Mouse (Mus musculus) stomach, postnatal 0 days (tissue): ENCODE measurements at regions not wholly inside any gene's neighbourhood (a gene's known extent, or its start where the extent isn't known, plus 50 kb on each side); places are given as distances from the start of the nearest gene placed in this dataset.

Experiments
- ATAC-seq: fragments of 200-750 bp; cut with Nextera tagmentation; 2 replicates; pipeline ENCODE4 v1.8.0; 2017; ENCODE audit not compliant: low FRiP score, low TSS enrichment
- DNase-seq: peaks from one replicate; pipeline ENCODE4 v3.0.0-alpha.2; 2016; ENCODE audit warnings: low spot score
- H3K27ac ChIP-seq: fragments of 300-500 bp; sonication (generic); replicated peaks from 2 replicates; pipeline ENCODE4 v1.5.1; 2014; ENCODE audit warnings: mild to moderate bottlenecking, control low read depth
- H3K27me3 ChIP-seq: fragments of 300-500 bp; sonication (generic); 2 replicates; pipeline ENCODE4 v1.6.1; 2014; ENCODE audit warnings: low read length; ENCODE audit not compliant: control insufficient read depth, insufficient read depth
- H3K36me3 ChIP-seq: fragments of 300-500 bp; sonication (generic); 2 replicates; pipeline ENCODE4 v1.6.1; 2014; ENCODE audit warnings: low read length, mixed read lengths; ENCODE audit not compliant: control insufficient read depth, insufficient read depth
- H3K4me1 ChIP-seq: fragments of 300-500 bp; sonication (generic); replicated peaks from 2 replicates; pipeline ENCODE4 v1.6.1; 2014; ENCODE audit warnings: antibody characterized with exemption; ENCODE audit not compliant: control insufficient read depth, insufficient read depth
- H3K4me2 ChIP-seq: fragments of 300-500 bp; sonication (generic); replicated peaks from 2 replicates; pipeline ENCODE4 v1.6.1; 2014; ENCODE audit warnings: low read depth, mild to moderate bottlenecking, control low read depth, moderate library complexity
- H3K4me3 ChIP-seq: fragments of 300-500 bp; sonication (generic); 2 replicates; pipeline ENCODE4 v1.5.1; 2014; ENCODE audit warnings: low read depth, low read length, control low read depth
- H3K9ac ChIP-seq: fragments of 300-500 bp; sonication (generic); 2 replicates; pipeline ENCODE4 v1.6.1; 2014; ENCODE audit warnings: mild to moderate bottlenecking, low read length, control low read depth, mixed read lengths
- H3K9me3 ChIP-seq: fragments of 300-500 bp; sonication (generic); 2 replicates; pipeline ENCODE4 v1.6.1; 2016; ENCODE audit warnings: low read length; ENCODE audit not compliant: control insufficient read depth
- CTCF ChIP-seq: IDR thresholded peaks from 2 replicates; pipeline ENCODE4 v1.5.1; 2016; ENCODE audit warnings: antibody characterized with exemption, low read depth, mild to moderate bottlenecking, moderate library complexity
- EP300 ChIP-seq: optimal IDR thresholded peaks from 2 replicates; pipeline ENCODE3; 2016; ENCODE audit warnings: antibody characterized with exemption
- WGBS: fragments of 180-500 bp; shearing (Covaris S2); extraction: QIAGEN DNeasy Blood & Tissue Kit; methylation state at CpG from one replicate; pipeline ENCODE4 v1.1.7; 2014; 5-methylcytosine and 5-hydroxymethylcytosine counted together

DNA sequence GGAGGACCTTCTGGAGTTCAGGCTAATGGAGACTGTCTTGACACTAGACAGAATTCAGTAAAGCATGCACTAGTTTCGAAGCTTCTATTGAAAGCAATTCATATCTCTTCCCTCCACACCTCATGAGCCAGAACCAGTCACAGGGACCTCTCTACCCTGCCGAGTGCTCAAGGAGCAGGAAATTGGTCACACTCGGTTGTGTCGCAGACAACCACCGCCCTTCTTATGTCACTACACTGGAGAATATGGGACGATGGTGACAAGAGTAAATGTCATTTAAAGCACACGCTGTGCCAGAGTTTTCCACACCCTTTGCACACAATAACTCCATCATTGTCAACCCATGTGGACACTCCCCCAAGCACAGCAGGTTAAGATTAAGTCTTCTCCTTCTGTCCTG is 98.3 kb upstream of the Vstm2b start:
- Histone ChIP-seq H3K9ac (no peak overlapping the region), H3K27me3 (no peaks in the 10 kb centered on the region), H3K9me3 (no peaks in the 10 kb centered on the region), H3K4me2 (no peak overlapping the region), H3K27ac (no peak overlapping the region), H3K4me3 (no peak overlapping the region), H3K4me1 (no peaks in the 10 kb centered on the region), H3K36me3 (no peaks in the 10 kb centered on the region)
- 61% methylated on average over 7 of the region's 7 CpGs for WGBS
- ATAC-seq (peak; percentile 90), DNase-seq (peak; percentile 22)
- TF ChIP-seq CTCF (no peak), EP300 (no peak)

DNA sequence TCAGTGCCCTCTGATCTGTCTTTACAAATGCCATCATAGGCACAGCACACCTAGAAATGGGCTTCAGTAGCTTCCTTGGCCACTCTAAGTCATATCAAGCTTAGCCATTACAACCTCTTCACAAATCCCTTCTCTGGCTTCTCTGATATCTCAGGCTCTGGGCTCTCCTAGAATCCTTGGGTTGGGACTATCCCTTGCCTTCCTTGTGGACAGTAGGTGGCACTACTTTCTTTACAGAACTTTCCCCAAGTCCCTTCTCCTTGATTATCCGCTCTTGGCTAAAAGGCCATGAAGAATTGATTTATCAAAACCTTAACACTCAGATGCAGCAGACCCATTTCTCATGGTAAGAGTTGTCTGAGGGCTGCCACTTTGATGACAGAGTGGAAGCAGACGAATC is 96.8 kb upstream of the Vstm2b start:
- TF ChIP-seq EP300: no peak
- peak; percentile 37 for TF ChIP-seq CTCF
- no peaks in the 10 kb centered on the region for H3K4me1 ChIP-seq
- H3K27ac ChIP-seq: no peak overlapping the region
- H3K9me3 ChIP-seq: no peaks in the 10 kb centered on the region
- H3K9ac ChIP-seq: no peak overlapping the region
- 57% methylated on average over 2 of the region's 2 CpGs for WGBS
- no peaks in the 10 kb centered on the region for H3K36me3 ChIP-seq
- no peak overlapping the region for H3K4me2 ChIP-seq
- H3K27me3 ChIP-seq: no peaks in the 10 kb centered on the region
- H3K4me3 ChIP-seq: no peak overlapping the region
- no peak for DNase-seq
- no peak for ATAC-seq

GRCm38 (mm10) chr7:40805211-40805610 is 92.9 kb upstream of the Vstm2b start:
- DNase-seq (no peak), ATAC-seq (no peak)
- no peaks in the 10 kb centered on the region for H3K36me3 ChIP-seq
- no peak overlapping the region for H3K27ac ChIP-seq
- no peak overlapping the region for H3K9ac ChIP-seq
- H3K9me3 ChIP-seq: no peaks in the 10 kb centered on the region
- 40% methylated on average over 2 of the region's 2 CpGs for WGBS
- H3K4me1 ChIP-seq: no peaks in the 10 kb centered on the region
- H3K27me3 ChIP-seq: no peaks in the 10 kb centered on the region
- no peak for TF ChIP-seq CTCF
- no peak for TF ChIP-seq EP300
- no peak overlapping the region for H3K4me2 ChIP-seq
- no peak overlapping the region for H3K4me3 ChIP-seq

DNA sequence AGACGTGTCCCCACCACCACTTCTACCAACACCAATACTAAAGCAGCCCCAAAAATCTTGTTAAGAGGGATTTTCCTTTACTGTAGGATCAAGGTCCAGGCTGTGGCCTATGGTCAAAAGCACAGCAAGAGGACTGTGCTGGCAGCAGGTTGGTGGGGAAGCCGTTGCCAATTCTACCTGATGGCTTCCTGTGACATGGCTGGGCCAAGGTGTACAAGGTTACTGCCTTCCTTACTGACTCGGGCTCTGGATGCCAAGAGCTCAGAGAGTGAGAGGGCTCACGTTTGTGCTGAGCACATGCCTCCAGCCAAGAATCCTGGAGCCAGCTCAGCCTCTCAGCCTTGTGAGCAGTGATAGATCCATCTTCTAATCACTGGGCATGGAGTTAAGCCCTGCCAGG is 92.3 kb upstream of the Vstm2b start:
- ATAC-seq (no peak), DNase-seq (no peak)
- Histone ChIP-seq H3K27me3 (no peaks in the 10 kb centered on the region), H3K27ac (no peak overlapping the region), H3K4me2 (no peak overlapping the region), H3K9ac (no peak overlapping the region), H3K4me3 (no peak overlapping the region), H3K9me3 (no peaks in the 10 kb centered on the region), H3K36me3 (no peaks in the 10 kb centered on the region), H3K4me1 (no peaks in the 10 kb centered on the region)
- TF ChIP-seq EP300 (no peak), CTCF (no peak)
- 69% methylated on average over 4 of the region's 4 CpGs for WGBS

- Histone ChIP-seq H3K27me3 (no peaks in the 10 kb centered on the region), H3K27ac (no peak overlapping the region), H3K4me2 (no peak overlapping the region), H3K9me3 (no peaks in the 10 kb centered on the region), H3K9ac (no peak overlapping the region), H3K36me3 (no peaks in the 10 kb centered on the region), H3K4me1 (no peaks in the 10 kb centered on the region), H3K4me3 (no peak overlapping the region)
- DNase-seq (no peak), ATAC-seq (no peak)
- TF ChIP-seq EP300 (no peak), CTCF (no peak)
- 75% methylated on average over 4 of the region's 4 CpGs for WGBS
Measured at GRCm38 (mm10) chr7:40812952-40813351, 85.2 kb upstream of the Vstm2b start.

DNA sequence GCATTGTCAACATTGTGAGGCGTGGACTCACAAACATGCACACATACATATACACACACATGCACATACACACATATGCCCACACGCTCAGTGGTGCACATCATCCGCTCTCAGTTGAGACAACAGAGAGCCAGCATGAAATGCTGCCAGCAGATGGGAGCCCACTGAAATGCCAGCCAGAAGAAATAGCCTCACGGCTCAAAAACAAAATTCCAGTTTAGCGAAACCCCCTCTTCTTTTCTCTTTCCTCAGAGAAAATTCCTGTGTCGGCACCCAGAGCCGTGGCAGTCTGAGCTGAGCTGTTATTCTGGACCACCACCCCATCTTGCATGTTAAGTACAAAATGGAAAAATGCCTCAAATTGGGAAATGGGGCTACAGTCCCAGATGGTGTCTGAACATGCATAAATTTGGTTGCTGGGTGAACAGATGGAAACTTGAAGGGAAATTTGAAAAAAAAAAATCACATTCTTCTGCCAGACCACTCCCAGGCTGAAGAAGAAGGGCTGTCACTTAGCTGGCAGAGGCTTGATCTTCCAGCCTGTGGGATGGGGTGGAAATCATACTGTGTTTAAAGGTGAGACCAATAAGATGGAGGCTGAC is 72.9 kb upstream of the Vstm2b start:
- no peak for ATAC-seq
- 82% methylated on average over 7 of the region's 7 CpGs for WGBS
- no peaks in the 10 kb centered on the region; the same call in 1 of the 2 replicates for H3K4me1 ChIP-seq

More for the DNA sequence above, 72.9 kb upstream of the Vstm2b start:
- Histone ChIP-seq H3K9ac (no peak overlapping the region), H3K4me3 (no peak overlapping the region), H3K9me3 (no peaks in the 10 kb centered on the region), H3K36me3 (no peaks in the 10 kb centered on the region), H3K27ac (no peak overlapping the region), H3K4me2 (no peak overlapping the region), H3K27me3 (no peaks in the 10 kb centered on the region)
- TF ChIP-seq EP300: no peak
- no peak for TF ChIP-seq CTCF
- no peak for DNase-seq
